Mouse (Mus musculus) liver, embryonic 18 days (tissue): ENCODE results near the gene Ciz1. TPM values are rescaled to one million over a fixed set of nuclear protein-coding genes. Genes with fewer than 3 reads are reported as not detected.

Experiments used
- polyA plus RNA-seq: library from polyadenylated mRNA; depleted of rRNA; stranded (reverse); fragments of >200 nt; gene quantifications from 2 replicates; pipeline ENCODE4 v1.2.3, GENCODE M21; 2012; rRNA removed

Ciz1 gene
- 31.1 and 42.1 TPM in 2 replicates for polyA plus RNA-seq

GRCm38 (mm10) chr2:32352151-32353006 is at the start of gene Ciz1:
Gene Ciz1, plus strand, starts transcription at chr2:32352327.

GRCm38 (mm10) chr2:32353007-32353542 is 948 bp downstream of the Ciz1 start, which contains the start of gene Dnm1:
Gene Dnm1, minus strand, starts transcription at chr2:32353338.

GRCm38 (mm10) chr2:32381775-32382223 is 29.7 kb downstream of the Ciz1 start, which contains the start of gene 1110008P14Rik:
Gene 1110008P14Rik, minus strand, starts transcription at chr2:32381938.

GRCm38 (mm10) chr2:32387706-32388490 is 35.8 kb downstream of the Ciz1 start, which contains the start of gene Lcn2:
Gene Lcn2, minus strand, starts transcription at chr2:32388252.

GRCm38 (mm10) chr2:32395484-32395945 is 43.4 kb downstream of the Ciz1 start, which contains the start of gene Ptges2:
Gene Ptges2, plus strand, starts transcription at chr2:32395896.

Other genes with a start within 250 kb of the Ciz1 start
- 5.2 and 7.0 TPM in 2 replicates for gene Prrc2b, start 201.2 kb upstream of the Ciz1 start, polyA plus RNA-seq
- 6.8 and 7.8 TPM in 2 replicates for gene Pomt1, start 115.7 kb upstream of the Ciz1 start, polyA plus RNA-seq
- gene Uck1, start 92.2 kb upstream of the Ciz1 start, polyA plus RNA-seq = 27.8 and 31.9 TPM in 2 replicates
- 13.3 and 15.8 TPM in 2 replicates for gene Golga2, start 64.9 kb upstream of the Ciz1 start, polyA plus RNA-seq
- gene Swi5, start 64.3 kb upstream of the Ciz1 start, polyA plus RNA-seq = 145 and 146 TPM in 2 replicates
- 1.2 and 1.3 TPM in 2 replicates for gene Dnm1, start 1.0 kb downstream of the Ciz1 start, polyA plus RNA-seq
- 24.7 and 29.9 TPM in 2 replicates for gene 1110008P14Rik, start 29.6 kb downstream of the Ciz1 start, polyA plus RNA-seq
- 493 and 623 TPM in 2 replicates for gene Lcn2, start 35.9 kb downstream of the Ciz1 start, polyA plus RNA-seq
- 12.9 and 16.2 TPM in 2 replicates for gene Ptges2, start 43.6 kb downstream of the Ciz1 start, polyA plus RNA-seq
- gene Naif1, start 98.1 kb downstream of the Ciz1 start, polyA plus RNA-seq = 1.2 TPM in 2 replicates
- 15.8 and 20.5 TPM in 2 replicates for gene Slc25a25, start 99.1 kb downstream of the Ciz1 start, polyA plus RNA-seq
- 3.1 and 3.4 TPM in 2 replicates for gene Fam102a, start 183.0 kb downstream of the Ciz1 start, polyA plus RNA-seq
- 45.1 and 48.7 TPM in 2 replicates for gene Dpm2, start 218.5 kb downstream of the Ciz1 start, polyA plus RNA-seq
- gene Pip5kl1, start 222.5 kb downstream of the Ciz1 start, polyA plus RNA-seq = 0.04 and 0.07 TPM in 2 replicates
- not detected in 2 replicates for gene 9430097D07Rik, start 223.4 kb downstream of the Ciz1 start, polyA plus RNA-seq
- 4.1 TPM in 2 replicates for gene St6galnac4, start 234.8 kb downstream of the Ciz1 start, polyA plus RNA-seq
- 24.2 and 25.0 TPM in 2 replicates for gene St6galnac6, start 247.4 kb downstream of the Ciz1 start, polyA plus RNA-seq